Mouse (Mus musculus) erythroblast, embryonic 14.5 days (primary cell): ENCODE measurements around the gene Tsc2.

Experiments used
- GATA1 ChIP-seq: IDR thresholded peaks from 2 replicates; pipeline ENCODE4 v1.6.1; 2012; ENCODE audit warnings: low read length, inconsistent platforms, mixed read lengths
- TAL1 ChIP-seq: IDR thresholded peaks from 3 replicates; pipeline ENCODE4 v1.6.1; 2012; ENCODE audit warnings: low read length, inconsistent platforms, mixed read lengths

DNA sequence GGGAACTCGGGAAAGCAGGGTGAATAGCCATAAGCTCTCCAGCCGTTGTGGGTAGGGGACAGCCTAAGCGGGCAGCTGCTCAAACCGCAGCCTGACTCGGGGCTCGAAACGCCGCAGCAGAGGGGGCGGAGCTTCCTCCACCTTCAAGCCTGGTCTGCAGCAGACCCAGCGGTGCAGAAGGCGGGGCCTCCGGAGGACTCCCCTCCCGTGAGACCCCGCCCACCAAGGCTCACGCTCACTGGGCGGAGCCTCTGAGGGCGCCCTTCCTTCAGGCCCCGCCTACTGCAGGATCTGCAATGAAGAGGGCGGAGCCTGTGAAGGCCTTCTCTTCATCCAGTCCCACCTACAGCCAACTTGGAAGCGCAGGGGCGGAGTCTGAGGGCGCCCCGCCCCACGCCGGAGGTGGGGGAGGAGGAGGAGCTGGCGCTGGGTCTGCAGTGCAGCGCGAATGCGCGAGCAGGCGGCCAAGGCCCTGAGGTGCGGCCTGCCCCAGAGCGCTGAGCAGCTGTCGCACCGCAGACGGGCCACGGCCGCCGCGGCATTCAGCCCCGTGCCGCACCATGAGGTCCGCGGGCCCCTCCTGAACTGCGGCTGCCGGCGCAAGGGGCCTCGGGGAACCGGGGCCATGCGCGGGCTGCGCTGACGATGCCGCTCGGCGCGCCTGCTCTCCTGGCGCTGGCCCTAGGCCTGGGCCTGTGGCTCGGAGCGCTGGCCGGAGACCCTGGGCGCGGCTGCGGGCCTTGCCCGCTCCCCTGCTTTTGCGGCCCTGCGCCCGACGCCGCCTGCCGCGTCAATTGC is 82.6 kb downstream of the Tsc2 start, which contains the start of gene Pkd1:
- TF ChIP-seq GATA1 (no peak), TAL1 (no peak)
